Mouse (Mus musculus): Measurements from ENCODE around the gene Ppip5k1.

The Ppip5k1 gene

DNA sequence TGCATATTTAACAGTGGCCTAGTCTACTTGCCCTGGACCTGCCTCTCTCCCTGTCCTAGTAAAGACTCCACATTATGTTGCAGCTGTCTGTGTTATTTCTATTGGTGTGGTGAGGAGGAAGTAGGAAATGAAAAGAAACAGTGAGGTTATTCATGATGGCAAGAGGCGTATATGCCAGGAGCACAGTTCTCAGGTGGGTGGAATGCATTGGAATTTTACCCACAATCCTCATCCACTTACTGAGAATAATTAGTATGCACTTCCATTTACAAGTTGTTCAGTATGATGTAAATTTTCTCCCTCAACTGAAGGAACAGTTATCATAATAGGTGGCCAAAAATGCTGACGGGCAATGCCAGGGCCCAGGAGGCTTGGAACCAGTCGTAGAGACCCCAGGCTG is 8.5 kb upstream of the Ppip5k1 start:
- no peak overlapping the region for H3K4me3 ChIP-seq (replicated peaks; ENCODE audit: low read length)
- H3K36me3 ChIP-seq (ENCODE audit: insufficient read depth, low read length), result peaks cover 15% of the 10 kb centered on the region; the same call in 1 of the 2 replicates
- H3K27me3 ChIP-seq (ENCODE audit: insufficient read depth, low read length), result peaks cover 23% of the 10 kb centered on the region
- no peaks in the 10 kb centered on the region for H3K9me3 ChIP-seq (ENCODE audit: low read length)
- H3K4me1 ChIP-seq (replicated peaks; ENCODE audit: low read depth, low read length), result peaks cover 22% of the 10 kb centered on the region
- TF ChIP-seq POU5F1 (IDR thresholded peaks at IDR 0.05; ENCODE audit: borderline replicate concordance, low read length), result no peak
- no peak for TF ChIP-seq CTCF (conservative IDR thresholded peaks at IDR 0.05; ENCODE audit: low read length)
- TF ChIP-seq NANOG (IDR thresholded peaks at IDR 0.05; ENCODE audit: borderline replicate concordance, low read length), result no peak

DNA sequence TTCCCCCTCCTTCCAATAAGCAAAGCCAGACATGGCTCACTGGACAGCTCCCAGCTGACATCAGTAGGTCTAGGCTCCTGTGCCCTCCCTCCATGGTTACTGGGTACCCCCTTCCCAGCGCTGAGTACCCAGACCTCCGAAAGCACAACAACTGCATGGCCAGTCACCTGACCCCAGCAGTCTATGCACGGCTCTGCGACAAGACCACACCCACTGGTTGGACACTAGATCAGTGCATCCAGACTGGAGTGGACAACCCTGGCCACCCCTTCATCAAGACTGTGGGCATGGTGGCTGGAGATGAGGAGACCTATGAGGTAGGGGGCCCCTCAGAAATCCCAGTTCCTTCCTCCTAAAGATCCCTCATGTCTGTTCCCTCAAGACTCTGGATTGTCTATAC is 4.3 kb upstream of the Ppip5k1 start:
- TF ChIP-seq NANOG (IDR thresholded peaks at IDR 0.05; ENCODE audit: borderline replicate concordance, low read length) (no peak), CTCF (conservative IDR thresholded peaks at IDR 0.05; ENCODE audit: low read length) (no peak), POU5F1 (IDR thresholded peaks at IDR 0.05; ENCODE audit: borderline replicate concordance, low read length) (no peak)
- Histone ChIP-seq H3K4me3 (replicated peaks; ENCODE audit: low read length) (peak overlapping the region; percentile 79; the same call in 1 of the 2 replicates), H3K4me1 (replicated peaks; ENCODE audit: low read depth, low read length) (peaks cover 43% of the 10 kb centered on the region), H3K36me3 (ENCODE audit: insufficient read depth, low read length) (peaks cover 15% of the 10 kb centered on the region; the same call in 1 of the 2 replicates), H3K9me3 (ENCODE audit: low read length) (no peaks in the 10 kb centered on the region), H3K27me3 (ENCODE audit: insufficient read depth, low read length) (peaks cover 11% of the 10 kb centered on the region)

DNA sequence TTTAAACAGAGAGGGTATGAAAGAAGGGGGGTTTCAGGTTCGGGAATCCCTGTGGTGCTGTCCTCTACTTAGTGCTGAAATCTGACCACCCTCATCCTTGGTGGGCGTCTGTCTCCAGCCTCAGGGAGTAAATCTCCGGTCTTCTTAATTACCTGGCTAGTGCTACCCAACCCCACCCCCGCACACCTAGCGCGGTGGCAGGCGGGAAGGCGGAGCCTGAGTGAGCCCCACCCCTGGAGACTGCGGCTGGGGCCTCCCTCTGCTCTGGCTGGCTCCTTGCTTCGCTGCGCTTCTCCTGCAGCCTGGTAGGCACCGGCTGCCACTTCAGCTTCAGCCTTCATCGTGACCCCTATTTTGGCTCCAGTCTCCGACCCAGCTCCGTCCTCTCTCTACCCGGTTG is 3.2 kb upstream of the Ppip5k1 start:
- peaks cover 11% of the 10 kb centered on the region for H3K27me3 ChIP-seq (ENCODE audit: insufficient read depth, low read length)
- TF ChIP-seq CTCF (conservative IDR thresholded peaks at IDR 0.05; ENCODE audit: low read length) (no peak), NANOG (IDR thresholded peaks at IDR 0.05; ENCODE audit: borderline replicate concordance, low read length) (no peak), POU5F1 (IDR thresholded peaks at IDR 0.05; ENCODE audit: borderline replicate concordance, low read length) (no peak)
- peak overlapping the region; percentile 79 for H3K4me3 ChIP-seq (replicated peaks; ENCODE audit: low read length)
- peaks cover 48% of the 10 kb centered on the region for H3K4me1 ChIP-seq (replicated peaks; ENCODE audit: low read depth, low read length)
- 0 out of 2 replicates have a peak, but pooled peaks cover 12% of the 10 kb centered on the region for H3K36me3 ChIP-seq (ENCODE audit: insufficient read depth, low read length)
- peaks cover 2% of the 10 kb centered on the region; the same call in 1 of the 2 replicates for H3K9me3 ChIP-seq (ENCODE audit: low read length)

GRCm38 (mm10) chr2:121357961-121358360 is 2.8 kb upstream of the Ppip5k1 start:
- H3K36me3 ChIP-seq (ENCODE audit: insufficient read depth, low read length), result 0 out of 2 replicates have a peak, but pooled peaks cover 12% of the 10 kb centered on the region
- TF ChIP-seq NANOG (IDR thresholded peaks at IDR 0.05; ENCODE audit: borderline replicate concordance, low read length) (no peak), CTCF (conservative IDR thresholded peaks at IDR 0.05; ENCODE audit: low read length) (no peak), POU5F1 (IDR thresholded peaks at IDR 0.05; ENCODE audit: borderline replicate concordance, low read length) (no peak)
- H3K9me3 ChIP-seq (ENCODE audit: low read length), result peaks cover 6% of the 10 kb centered on the region; the same call in 1 of the 2 replicates
- H3K27me3 ChIP-seq (ENCODE audit: insufficient read depth, low read length), result peaks cover 11% of the 10 kb centered on the region
- H3K4me1 ChIP-seq (replicated peaks; ENCODE audit: low read depth, low read length), result peaks cover 48% of the 10 kb centered on the region
- peak overlapping the region; percentile 79 for H3K4me3 ChIP-seq (replicated peaks; ENCODE audit: low read length)

DNA sequence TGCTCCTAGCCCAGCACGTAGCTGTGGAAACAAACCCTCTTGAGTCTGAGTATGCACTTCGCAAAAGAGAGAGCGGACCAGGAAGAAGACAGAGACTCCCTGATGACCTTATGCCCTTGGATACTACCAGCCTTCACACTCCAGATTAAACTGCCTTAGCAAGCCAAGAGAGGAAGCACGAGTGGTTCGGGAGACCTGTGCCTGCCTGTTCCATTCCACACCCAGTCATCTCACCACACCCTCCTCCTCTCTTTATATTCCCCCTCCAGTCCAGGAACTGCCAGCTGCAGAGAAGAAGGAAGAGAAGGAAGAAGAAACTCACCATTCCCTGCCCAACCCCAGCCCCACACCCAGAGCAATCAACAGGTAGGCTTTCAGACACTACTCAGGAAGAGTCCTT is 2.3 kb upstream of the Ppip5k1 start, which contains the start of gene Ckmt1:
TSS of gene Ckmt1 (plus strand) at position 221 of the 400 bp plus-strand sequence.
- H3K4me1 ChIP-seq (replicated peaks; ENCODE audit: low read depth, low read length), result peaks cover 48% of the 10 kb centered on the region
- peaks cover 8% of the 10 kb centered on the region; the same call in 1 of the 2 replicates for H3K9me3 ChIP-seq (ENCODE audit: low read length)
- peaks cover 11% of the 10 kb centered on the region for H3K27me3 ChIP-seq (ENCODE audit: insufficient read depth, low read length)
- H3K36me3 ChIP-seq (ENCODE audit: insufficient read depth, low read length), result 0 out of 2 replicates have a peak, but pooled peaks cover 7% of the 10 kb centered on the region
- peak within 1 kb of the TSS; percentile 79 for H3K4me3 ChIP-seq (replicated peaks; ENCODE audit: low read length)
- TF ChIP-seq CTCF (conservative IDR thresholded peaks at IDR 0.05; ENCODE audit: low read length), result no peak
- no peak for TF ChIP-seq POU5F1 (IDR thresholded peaks at IDR 0.05; ENCODE audit: borderline replicate concordance, low read length)
- TF ChIP-seq NANOG (IDR thresholded peaks at IDR 0.05; ENCODE audit: borderline replicate concordance, low read length), result no peak

DNA sequence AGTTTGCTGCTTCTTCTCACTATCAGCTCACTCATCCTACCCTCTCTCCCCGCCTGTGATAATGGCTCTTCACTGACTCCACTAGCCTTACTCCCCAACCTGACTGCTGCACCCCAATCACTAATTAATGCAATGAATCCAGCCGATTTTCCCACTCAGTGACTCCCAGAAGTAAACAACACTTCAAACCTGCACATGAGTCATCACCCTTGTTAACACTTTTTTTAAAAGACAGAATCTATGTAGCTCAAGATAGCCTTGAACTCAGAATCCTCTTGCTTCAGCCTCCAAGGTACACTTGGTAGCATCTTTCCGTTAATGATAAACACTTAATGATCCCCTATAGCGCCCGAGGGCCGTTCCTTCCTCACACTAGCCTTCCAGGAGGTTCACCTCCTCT is 818 bp downstream of the Ppip5k1 start:
- H3K4me3 ChIP-seq (replicated peaks; ENCODE audit: low read length), result peak overlapping the region; percentile 89
- peaks cover 3% of the 10 kb centered on the region for H3K27me3 ChIP-seq (ENCODE audit: insufficient read depth, low read length)
- TF ChIP-seq POU5F1 (IDR thresholded peaks at IDR 0.05; ENCODE audit: borderline replicate concordance, low read length), result no peak
- no peak for TF ChIP-seq NANOG (IDR thresholded peaks at IDR 0.05; ENCODE audit: borderline replicate concordance, low read length)
- no peak for TF ChIP-seq CTCF (conservative IDR thresholded peaks at IDR 0.05; ENCODE audit: low read length)
- peaks cover 10% of the 10 kb centered on the region for H3K36me3 ChIP-seq (ENCODE audit: insufficient read depth, low read length)
- H3K9me3 ChIP-seq (ENCODE audit: low read length), result peaks cover 8% of the 10 kb centered on the region; the same call in 1 of the 2 replicates
- H3K4me1 ChIP-seq (replicated peaks; ENCODE audit: low read depth, low read length), result peaks cover 44% of the 10 kb centered on the region

DNA sequence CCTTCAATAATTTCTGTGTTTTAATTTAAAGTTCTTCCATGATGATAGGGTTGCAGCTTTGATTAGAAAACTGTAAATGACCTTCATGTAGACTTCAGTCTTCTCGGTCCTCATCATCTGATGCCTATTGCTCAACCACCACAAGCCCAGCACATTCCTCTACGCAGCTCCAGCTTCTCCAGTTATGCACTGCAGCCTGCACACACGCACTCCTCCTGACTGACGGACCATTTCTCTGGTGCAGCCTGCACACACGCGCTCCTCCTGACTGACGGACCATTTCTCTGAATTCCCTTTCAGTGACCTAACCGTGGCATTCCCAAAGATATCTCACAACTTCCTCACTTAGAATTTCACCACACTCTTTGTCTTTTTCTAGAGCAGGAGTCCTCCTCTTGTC is 2.0 kb downstream of the Ppip5k1 start:
- Histone ChIP-seq H3K9me3 (ENCODE audit: low read length) (peaks cover 8% of the 10 kb centered on the region; the same call in 1 of the 2 replicates), H3K4me1 (replicated peaks; ENCODE audit: low read depth, low read length) (peaks cover 32% of the 10 kb centered on the region), H3K4me3 (replicated peaks; ENCODE audit: low read length) (no peak overlapping the region), H3K36me3 (ENCODE audit: insufficient read depth, low read length) (peaks cover 16% of the 10 kb centered on the region), H3K27me3 (ENCODE audit: insufficient read depth, low read length) (no peaks in the 10 kb centered on the region; the same call in 1 of the 2 replicates)
- TF ChIP-seq CTCF (conservative IDR thresholded peaks at IDR 0.05; ENCODE audit: low read length) (no peak), NANOG (IDR thresholded peaks at IDR 0.05; ENCODE audit: borderline replicate concordance, low read length) (no peak), POU5F1 (IDR thresholded peaks at IDR 0.05; ENCODE audit: borderline replicate concordance, low read length) (no peak)

GRCm38 (mm10) chr2:121339057-121339456 is 16.1 kb downstream of the Ppip5k1 start:
- Histone ChIP-seq H3K36me3 (ENCODE audit: insufficient read depth, low read length) (peaks cover 27% of the 10 kb centered on the region), H3K27me3 (ENCODE audit: insufficient read depth, low read length) (no peaks in the 10 kb centered on the region), H3K4me1 (replicated peaks; ENCODE audit: low read depth, low read length) (no peaks in the 10 kb centered on the region), H3K4me3 (replicated peaks; ENCODE audit: low read length) (no peak overlapping the region), H3K9me3 (ENCODE audit: low read length) (no peaks in the 10 kb centered on the region)
- no peak for TF ChIP-seq NANOG (IDR thresholded peaks at IDR 0.05; ENCODE audit: borderline replicate concordance, low read length)
- TF ChIP-seq CTCF (conservative IDR thresholded peaks at IDR 0.05; ENCODE audit: low read length), result peak; percentile 62
- no peak for TF ChIP-seq POU5F1 (IDR thresholded peaks at IDR 0.05; ENCODE audit: borderline replicate concordance, low read length)

Measured in E14TG2a.4 (cell line).